In genomic region chr4:134784701-134785100, GRCm38 (mm10) we compare ENCODE assay signal across 8 mouse cellular contexts. TPM values are rescaled to one million over a fixed set of nuclear protein-coding genes. Genes with fewer than 3 reads are reported as not detected.
DNase-seq lines count a peak whose midpoint lies in the region; ATAC-seq lines count a peak whose summit lies in the region.

No protein-coding gene starts in this region.

- WGBS in forebrain, embryonic 11.5 days, result 56% methylated on average over 5 of the region's 5 CpGs
- WGBS in forebrain, embryonic 16.5 days, result 51% methylated on average over 5 of the region's 5 CpGs

- H3K9ac ChIP-seq in forebrain, embryonic 11.5 days (ENCODE audit: low read length), result no peak overlapping the region
- H3K9ac ChIP-seq in forebrain, embryonic 16.5 days (replicated peaks; ENCODE audit: low read depth, low read length), result no peak overlapping the region

- no peak for ATAC-seq in forebrain, embryonic 11.5 days (replicated peaks; ENCODE audit: low FRiP score)
- ATAC-seq in forebrain, embryonic 16.5 days, result no peak

- H3K36me3 ChIP-seq in forebrain, embryonic 11.5 days (ENCODE audit: control insufficient read depth, insufficient read depth, low read length), result no peaks in the 10 kb centered on the region
- no peaks in the 10 kb centered on the region for H3K36me3 ChIP-seq in forebrain, embryonic 16.5 days (ENCODE audit: control insufficient read depth, insufficient read depth)

- H3K4me2 ChIP-seq in forebrain, embryonic 11.5 days (ENCODE audit: low read depth, low read length, severe bottlenecking), result no peak overlapping the region
- H3K4me2 ChIP-seq in forebrain, embryonic 16.5 days (ENCODE audit: low read length), result no peak overlapping the region

- no peak overlapping the region for H3K27ac ChIP-seq in forebrain, embryonic 11.5 days (ENCODE audit: low read depth, low read length)
- H3K27ac ChIP-seq in forebrain, embryonic 16.5 days (ENCODE audit: low read length), result no peak overlapping the region

- H3K4me3 ChIP-seq in forebrain, embryonic 11.5 days (ENCODE audit: low read depth, low read length), result no peak overlapping the region
- no peak overlapping the region for H3K4me3 ChIP-seq in forebrain, embryonic 16.5 days (replicated peaks; ENCODE audit: low read length)

- H3K4me1 ChIP-seq in forebrain, embryonic 11.5 days (replicated peaks; ENCODE audit: control insufficient read depth, insufficient read depth, low read length), result no peaks in the 10 kb centered on the region
- H3K4me1 ChIP-seq in forebrain, embryonic 16.5 days (replicated peaks; ENCODE audit: control insufficient read depth, insufficient read depth, low read length), result no peaks in the 10 kb centered on the region

- no peaks in the 10 kb centered on the region for H3K9me3 ChIP-seq in forebrain, embryonic 11.5 days (ENCODE audit: control insufficient read depth, low read length)
- no peaks in the 10 kb centered on the region for H3K9me3 ChIP-seq in forebrain, embryonic 16.5 days (ENCODE audit: control insufficient read depth, low read length)

- DNase-seq in forebrain, embryonic 11.5 days (ENCODE audit: low spot score), result peak; percentile 72
- DNase-seq in lung, postnatal 14 days, result peak; percentile 46
- no peak for DNase-seq in lung, postnatal 25 days (ENCODE audit: low spot score)
- peak; percentile 77 for DNase-seq in embryo, embryonic 10 days (ENCODE audit: low spot score)
- DNase-seq in retina, embryonic 14.5 days (ENCODE audit: low spot score), result peak; percentile 69
- no peak for DNase-seq in frontal cortex, postnatal 10 days (ENCODE audit: low spot score in 2 of 2)
- no peak for DNase-seq in ovary, postnatal 36 days (ENCODE audit: low spot score)

- no peaks in the 10 kb centered on the region for H3K27me3 ChIP-seq in forebrain, embryonic 11.5 days (ENCODE audit: control insufficient read depth, insufficient read depth, low read length)
- no peaks in the 10 kb centered on the region for H3K27me3 ChIP-seq in forebrain, embryonic 16.5 days (replicated peaks; ENCODE audit: control insufficient read depth, insufficient read depth, low read length)

RNA-seq across cellular contexts. Expression of gene Ldlrap1, which starts 16.9 kb away (rescaled TPM):
- 7.4 and 7.9 TPM in 2 replicates for polyA plus RNA-seq in forebrain, embryonic 11.5 days (2014; fragmentation: Nextera tagmentation; extraction: Ambion mirVana)
- polyA plus RNA-seq in forebrain, embryonic 16.5 days (2015; fragmentation: Nextera tagmentation; extraction: Ambion mirVana), result 2.9 and 3.3 TPM in 2 replicates

Comparison
In these comparisons a context has a peak if more than half of its experiments do, and no peak if none do; other contexts are left out.
1. DNase-seq: peak in forebrain, embryonic 11.5 days (single experiment), lung, postnatal 14 days (single experiment), embryo, embryonic 10 days (single experiment) and retina, embryonic 14.5 days (single experiment); none in lung, postnatal 25 days (single experiment), frontal cortex, postnatal 10 days (0 of 2) and ovary, postnatal 36 days (single experiment).